Mouse (Mus musculus) neural tube, embryonic 14.5 days (tissue): ENCODE results near the gene Gm20605. TPM values are rescaled to one million over a fixed set of nuclear protein-coding genes. Genes with fewer than 3 reads are reported as not detected.
"Not testable (repeated sequence)": the region's sequence is repeated elsewhere in the genome, so short reads cannot be mapped to it uniquely, and the experiment has no call there.

Experiments used
- ATAC-seq: fragments of 200-750 bp; cut with Nextera tagmentation; 2 replicates; pipeline ENCODE4 v1.8.0; 2017; ENCODE audit warnings: low read depth, mild to moderate bottlenecking, moderate TSS enrichment, moderate library complexity
- H3K27ac ChIP-seq: fragments of 300-500 bp; sonication (generic); 2 replicates; pipeline ENCODE4 v1.5.1; 2014; ENCODE audit warnings: low read depth, mild to moderate bottlenecking, control low read depth, low read length, moderate library complexity, mixed read lengths
- H3K27me3 ChIP-seq: fragments of 300-500 bp; sonication (generic); 2 replicates; pipeline ENCODE4 v1.6.1; 2014; ENCODE audit warnings: low read length; ENCODE audit not compliant: control insufficient read depth, insufficient read depth
- H3K36me3 ChIP-seq: fragments of 300-500 bp; sonication (generic); 2 replicates; pipeline ENCODE4 v1.6.1; 2014; ENCODE audit warnings: low read length, mixed read lengths; ENCODE audit not compliant: control insufficient read depth, insufficient read depth
- H3K4me1 ChIP-seq: fragments of 300-500 bp; sonication (generic); 2 replicates; pipeline ENCODE4 v1.6.1; 2014; ENCODE audit warnings: low read length; ENCODE audit not compliant: control insufficient read depth, insufficient read depth
- H3K4me2 ChIP-seq: fragments of 300-500 bp; sonication (generic); 2 replicates; pipeline ENCODE4 v1.6.1; 2014; ENCODE audit warnings: mild to moderate bottlenecking, low read depth, low read length, control low read depth
- H3K4me3 ChIP-seq: fragments of 300-500 bp; sonication (generic); 2 replicates; pipeline ENCODE4 v1.5.1; 2014; ENCODE audit warnings: low read depth, low read length, control low read depth, mixed read lengths
- H3K9ac ChIP-seq: fragments of 300-500 bp; sonication (generic); replicated peaks from 2 replicates; pipeline ENCODE4 v1.6.1; 2014; ENCODE audit warnings: low read depth, mild to moderate bottlenecking, control low read depth, low read length, mixed read lengths
- H3K9me3 ChIP-seq: fragments of 300-500 bp; sonication (generic); 2 replicates; pipeline ENCODE4 v1.6.1; 2016; ENCODE audit warnings: low read length; ENCODE audit not compliant: control insufficient read depth
- WGBS: fragments of 180-500 bp; shearing (Covaris S2); extraction: QIAGEN DNeasy Blood & Tissue Kit; methylation state at CpG from one replicate; pipeline ENCODE4 v1.1.7; 2014; 5-methylcytosine and 5-hydroxymethylcytosine counted together
- polyA plus RNA-seq: library from polyadenylated mRNA; unstranded; fragments of >200 nt; fragmentation: Nextera tagmentation; extraction: Ambion mirVana; gene quantifications from 2 replicates; pipeline ENCODE4 v1.2.1, GENCODE M21; 2014

Gene Gm20605
- polyA plus RNA-seq, 1 experiment from 2014 or later = 6.5 TPM

GRCm38 (mm10) chr5:137609292-137609691 is 19.7 kb upstream of the Gm20605 start:
- WGBS = 52% methylated on average over 3 of the region's 3 CpGs
- Histone ChIP-seq H3K4me2 (no peak overlapping the region), H3K4me1 (peaks cover 5% of the 10 kb centered on the region; the same call in 1 of the 2 replicates), H3K36me3 (no peaks in the 10 kb centered on the region), H3K4me3 (no peak overlapping the region), H3K27ac (no peak overlapping the region), H3K9me3 (no peaks in the 10 kb centered on the region), H3K27me3 (no peaks in the 10 kb centered on the region), H3K9ac (no peak overlapping the region)
- no peak for ATAC-seq

- H3K27me3 ChIP-seq = no peaks in the 10 kb centered on the region
- H3K4me3 ChIP-seq = no peak overlapping the region
- no peak overlapping the region for H3K27ac ChIP-seq
- H3K9ac ChIP-seq = no peak overlapping the region
- H3K4me2 ChIP-seq = no peak overlapping the region
- no peaks in the 10 kb centered on the region for H3K9me3 ChIP-seq
- no peak for ATAC-seq
- 76% methylated on average over 4 of the region's 4 CpGs for WGBS
- H3K4me1 ChIP-seq = peaks cover 5% of the 10 kb centered on the region; the same call in 1 of the 2 replicates
- no peaks in the 10 kb centered on the region for H3K36me3 ChIP-seq
Observed at GRCm38 (mm10) chr5:137610056-137610455, 18.9 kb upstream of the Gm20605 start.

GRCm38 (mm10) chr5:137610548-137611244 is 18.3 kb upstream of the Gm20605 start:
- Histone ChIP-seq H3K27me3 (no peaks in the 10 kb centered on the region), H3K27ac (no peak overlapping the region), H3K9ac (no peak overlapping the region), H3K36me3 (no peaks in the 10 kb centered on the region), H3K9me3 (no peaks in the 10 kb centered on the region), H3K4me2 (peak overlapping the region; percentile 18; the same call in 1 of the 2 replicates), H3K4me1 (peaks cover 5% of the 10 kb centered on the region; the same call in 1 of the 2 replicates), H3K4me3 (no peak overlapping the region)
- ATAC-seq = no peak
- 14% methylated on average over 12 of the region's 12 CpGs for WGBS

DNA sequence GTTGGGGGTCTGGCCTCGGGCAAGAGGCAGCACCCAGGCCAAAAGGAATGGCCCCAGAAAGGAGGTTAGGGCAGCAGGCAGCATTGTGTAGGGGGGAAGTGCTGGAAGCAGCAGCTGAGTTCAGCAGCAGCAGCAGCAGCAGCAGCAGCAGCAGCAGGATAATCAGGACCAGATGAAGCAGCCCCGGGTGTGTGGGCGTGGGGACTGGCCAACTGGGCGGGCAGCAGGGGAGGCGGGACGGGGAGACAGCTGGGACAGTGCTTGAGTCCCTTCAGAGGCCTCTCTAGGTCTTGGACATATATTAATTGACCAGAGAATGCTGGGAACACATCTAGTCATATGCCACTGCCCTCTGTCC is 17.8 kb upstream of the Gm20605 start:
- Histone ChIP-seq H3K4me1 (peaks cover 5% of the 10 kb centered on the region; the same call in 1 of the 2 replicates), H3K9ac (no peak overlapping the region), H3K4me3 (no peak overlapping the region), H3K4me2 (peak overlapping the region; percentile 18; the same call in 1 of the 2 replicates), H3K9me3 (no peaks in the 10 kb centered on the region), H3K27ac (no peak overlapping the region), H3K27me3 (no peaks in the 10 kb centered on the region), H3K36me3 (no peaks in the 10 kb centered on the region)
- WGBS = 36% methylated on average over 6 of the region's 6 CpGs
- no peak for ATAC-seq

- no peak for ATAC-seq
- Histone ChIP-seq H3K36me3 (no peaks in the 10 kb centered on the region), H3K9me3 (no peaks in the 10 kb centered on the region), H3K4me1 (peaks cover 1% of the 10 kb centered on the region; the same call in 1 of the 2 replicates), H3K9ac (no peak overlapping the region), H3K27ac (no peak overlapping the region), H3K27me3 (no peaks in the 10 kb centered on the region), H3K4me3 (no peak overlapping the region), H3K4me2 (no peak overlapping the region)
- WGBS = 79% methylated on average over 5 of the region's 5 CpGs
Observed at GRCm38 (mm10) chr5:137613076-137613475, 15.9 kb upstream of the Gm20605 start.

GRCm38 (mm10) chr5:137613550-137613949 is 15.4 kb upstream of the Gm20605 start, which contains the start of gene Pcolce:
Gene Pcolce, minus strand, starts transcription at chr5:137613784.
- Histone ChIP-seq H3K27ac (no peak within 1 kb of the TSS), H3K9me3 (no peaks in the 10 kb centered on the region), H3K27me3 (no peaks in the 10 kb centered on the region), H3K4me3 (no peak within 1 kb of the TSS), H3K4me2 (no peak within 1 kb of the TSS), H3K9ac (no peak within 1 kb of the TSS), H3K36me3 (no peaks in the 10 kb centered on the region), H3K4me1 (no peaks in the 10 kb centered on the region)
- no peak for ATAC-seq
- 68% methylated on average over 11 of the region's 11 CpGs for WGBS

- ATAC-seq, H3K27ac ChIP-seq: not testable (repeated sequence)
Observed at GRCm38 (mm10) chr5:137614921-137615320, 14.1 kb upstream of the Gm20605 start.

GRCm38 (mm10) chr5:137615347-137615746 is 13.6 kb upstream of the Gm20605 start:
- no peak overlapping the region for H3K27ac ChIP-seq
- no peak overlapping the region for H3K4me3 ChIP-seq
- no peaks in the 10 kb centered on the region for H3K27me3 ChIP-seq
- H3K36me3 ChIP-seq = no peaks in the 10 kb centered on the region
- H3K4me2 ChIP-seq = no peak overlapping the region
- no peak for ATAC-seq
- H3K9ac ChIP-seq = no peak overlapping the region
- H3K4me1 ChIP-seq = no peaks in the 10 kb centered on the region
- WGBS = 94% methylated on average over 7 of the region's 7 CpGs
- H3K9me3 ChIP-seq = no peaks in the 10 kb centered on the region

More at GRCm38 (mm10) chr5:137614921-137615320, 14.1 kb upstream of the Gm20605 start:
- H3K4me1 ChIP-seq, H3K4me2 ChIP-seq, H3K9me3 ChIP-seq, H3K4me3 ChIP-seq, H3K9ac ChIP-seq, H3K27me3 ChIP-seq, H3K36me3 ChIP-seq: not testable (repeated sequence)
- 90% methylated on average over 2 of the region's 2 CpGs for WGBS

DNA sequence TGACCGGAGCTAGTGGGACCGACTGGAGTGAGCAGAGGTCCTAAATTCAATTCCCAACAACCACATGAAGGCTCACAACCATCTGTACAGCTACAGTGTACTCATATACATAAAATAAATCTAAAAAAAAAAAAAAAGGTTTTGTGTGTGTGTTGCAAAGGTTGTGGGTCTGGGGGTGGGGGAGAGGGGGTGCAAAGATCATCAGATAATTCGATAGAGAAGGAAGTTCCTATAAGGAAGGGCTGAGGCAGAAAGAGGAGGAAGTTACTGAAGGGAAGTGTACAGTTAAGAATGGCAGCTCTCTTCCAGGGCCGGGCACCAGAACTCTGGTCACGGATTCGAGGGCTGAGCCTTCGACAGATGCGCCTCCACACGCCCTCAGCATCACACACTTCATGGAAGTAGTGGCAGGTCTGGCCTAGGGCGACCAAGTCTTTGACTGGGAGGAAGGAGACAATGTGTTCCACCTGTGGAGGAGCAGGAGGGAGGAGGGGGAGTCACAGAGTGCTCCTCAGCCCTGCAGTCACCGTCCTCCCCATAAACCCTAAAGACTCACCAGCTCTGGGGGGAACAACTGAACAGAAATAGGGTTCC is 4.9 kb upstream of the Gm20605 start:
- no peak overlapping the region for H3K9ac ChIP-seq
- no peaks in the 10 kb centered on the region for H3K36me3 ChIP-seq
- H3K27ac ChIP-seq = no peak overlapping the region
- 0 out of 2 replicates have a peak, but pooled peaks cover 6% of the 10 kb centered on the region for H3K4me1 ChIP-seq
- H3K4me2 ChIP-seq = no peak overlapping the region
- H3K27me3 ChIP-seq = no peaks in the 10 kb centered on the region
- 91% methylated on average over 11 of the region's 11 CpGs for WGBS
- no peaks in the 10 kb centered on the region for H3K9me3 ChIP-seq
- no peak overlapping the region for H3K4me3 ChIP-seq
- no peak for ATAC-seq
